Mouse (Mus musculus) liver, embryonic 11.5 days (tissue): ENCODE results near the gene AC134908.4. TPM values are rescaled to one million over a fixed set of nuclear protein-coding genes. Genes with fewer than 3 reads are reported as not detected.

ENCODE experiments used
- ATAC-seq: fragments of 200-750 bp; cut with Nextera tagmentation; replicated peaks from 2 replicates; pipeline ENCODE4 v1.8.0; 2017; ENCODE audit warnings: moderate number of reproducible peaks, mild to moderate bottlenecking, moderate TSS enrichment, moderate library complexity; ENCODE audit not compliant: low FRiP score
- DNase-seq: peaks from one replicate; pipeline ENCODE4 v3.0.0-alpha.2; 2017; ENCODE audit warnings: low spot score
- H3K27ac ChIP-seq: fragments of 300-500 bp; sonication (generic); 2 replicates; pipeline ENCODE4 v1.5.1; 2014; ENCODE audit warnings: mild to moderate bottlenecking, low read depth, low read length, control low read depth
- H3K27me3 ChIP-seq: fragments of 300-500 bp; sonication (generic); replicated peaks from 2 replicates; pipeline ENCODE4 v1.6.1; 2014; ENCODE audit warnings: low read length, mixed read lengths; ENCODE audit not compliant: control insufficient read depth, insufficient read depth
- H3K36me3 ChIP-seq: fragments of 300-500 bp; sonication (generic); 2 replicates; pipeline ENCODE4 v1.6.1; 2014; ENCODE audit warnings: mild to moderate bottlenecking, low read length, moderate library complexity, mixed read lengths; ENCODE audit not compliant: control insufficient read depth, insufficient read depth
- H3K4me1 ChIP-seq: fragments of 300-500 bp; sonication (generic); replicated peaks from 2 replicates; pipeline ENCODE4 v1.6.1; 2014; ENCODE audit warnings: low read length, mixed read lengths; ENCODE audit not compliant: control insufficient read depth, insufficient read depth
- H3K4me2 ChIP-seq: fragments of 300-500 bp; sonication (generic); 2 replicates; pipeline ENCODE4 v1.6.1; 2014; ENCODE audit warnings: mild to moderate bottlenecking, control low read depth, moderate library complexity
- H3K4me3 ChIP-seq: fragments of 300-500 bp; sonication (generic); 2 replicates; pipeline ENCODE4 v1.5.1; 2014; ENCODE audit warnings: low read depth, low read length, control low read depth
- H3K9ac ChIP-seq: fragments of 300-500 bp; sonication (generic); 2 replicates; pipeline ENCODE4 v1.6.1; 2014; ENCODE audit warnings: low read depth, low read length, control low read depth
- H3K9me3 ChIP-seq: fragments of 300-500 bp; sonication (generic); 2 replicates; pipeline ENCODE4 v1.6.1; 2016; ENCODE audit warnings: low read length, inconsistent platforms, mixed read lengths; ENCODE audit not compliant: control insufficient read depth
- WGBS: fragments of 180-500 bp; shearing (Covaris S2); extraction: QIAGEN DNeasy Blood & Tissue Kit; methylation state at CpG from one replicate; pipeline ENCODE4 v1.1.7; 2014; 5-methylcytosine and 5-hydroxymethylcytosine counted together
- polyA plus RNA-seq: library from polyadenylated mRNA; unstranded; fragments of >200 nt; fragmentation: Nextera tagmentation; extraction: Ambion mirVana; gene quantifications from 2 replicates; pipeline ENCODE4 v1.2.1, GENCODE M21; 2014

Gene AC134908.4
- polyA plus RNA-seq, 1 experiment from 2014 or later, result not detected

DNA sequence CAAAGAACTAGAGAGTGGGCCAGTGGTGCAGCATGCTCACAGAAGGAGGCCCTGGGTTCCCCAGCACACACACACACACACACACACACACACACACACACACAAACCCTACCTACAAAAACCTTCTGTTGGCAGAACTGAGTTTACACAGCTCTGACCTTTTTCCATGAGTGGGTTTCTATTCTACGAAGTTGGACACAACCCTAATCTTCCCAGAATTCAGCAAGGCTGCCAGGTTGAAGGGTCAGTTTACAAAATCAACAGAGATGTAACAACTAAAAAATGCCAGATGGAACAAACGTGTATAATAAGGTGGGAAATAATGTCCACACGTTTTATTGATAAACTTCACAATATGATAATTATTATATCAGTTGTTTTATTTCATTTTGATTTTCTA, 37.8 kb downstream of the AC134908.4 start:
- H3K4me3 ChIP-seq, result no peak overlapping the region
- no peaks in the 10 kb centered on the region for H3K9me3 ChIP-seq
- DNase-seq (no peak), ATAC-seq (no peak)
- no peaks in the 10 kb centered on the region for H3K27me3 ChIP-seq
- H3K36me3 ChIP-seq, result no peaks in the 10 kb centered on the region
- H3K9ac ChIP-seq, result no peak overlapping the region
- WGBS, result 62% methylated on average over 3 of the region's 3 CpGs
- no peak overlapping the region for H3K4me2 ChIP-seq
- H3K27ac ChIP-seq, result no peak overlapping the region
- H3K4me1 ChIP-seq, result no peaks in the 10 kb centered on the region

DNA sequence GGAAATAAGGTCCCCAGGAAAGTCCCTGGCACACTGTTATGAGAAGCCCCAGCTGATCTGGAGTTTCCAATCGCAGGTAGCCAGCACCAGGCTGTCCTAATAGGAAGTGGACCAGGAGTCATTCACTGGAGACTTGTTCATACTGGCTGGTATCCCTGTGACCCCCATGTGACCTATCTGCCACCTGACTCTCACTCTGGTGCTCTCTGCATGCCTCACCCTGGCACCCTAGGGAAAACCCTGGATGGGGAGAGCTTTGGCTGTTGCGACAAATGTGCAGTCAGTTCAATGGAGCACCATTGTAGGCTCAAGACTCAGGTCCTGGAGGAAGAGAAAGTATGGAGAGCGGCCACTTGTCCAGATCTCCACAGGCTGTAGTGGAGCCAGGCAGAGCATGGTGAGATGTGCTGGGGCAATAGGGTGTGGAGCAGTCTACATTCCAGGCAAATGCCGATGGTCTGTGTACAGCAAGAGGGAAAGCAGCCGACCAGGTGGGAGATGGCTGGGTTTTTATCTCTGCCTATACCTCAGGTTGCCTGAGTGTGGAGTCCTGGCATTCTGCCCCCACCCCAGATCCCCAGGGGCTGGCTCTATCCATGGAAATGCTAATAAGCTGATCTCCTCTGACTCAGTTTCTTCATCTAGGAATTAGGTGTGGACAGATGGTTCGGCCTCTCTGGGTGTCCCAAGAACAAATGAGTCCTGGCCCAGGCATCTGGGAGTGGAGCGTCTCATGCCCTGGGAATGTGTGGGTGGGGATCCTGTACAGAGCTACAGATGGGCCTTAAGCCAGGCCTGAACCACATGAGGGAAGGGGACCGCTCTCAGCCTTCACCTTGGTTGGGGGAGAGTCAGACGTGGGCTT, 38.8 kb downstream of the AC134908.4 start:
- no peak overlapping the region for H3K4me2 ChIP-seq
- H3K9me3 ChIP-seq, result no peaks in the 10 kb centered on the region
- WGBS, result 68% methylated on average over 9 of the region's 9 CpGs
- H3K27ac ChIP-seq, result no peak overlapping the region
- H3K4me3 ChIP-seq, result no peak overlapping the region
- no peaks in the 10 kb centered on the region for H3K27me3 ChIP-seq
- no peak for ATAC-seq
- DNase-seq, result no peak
- no peak overlapping the region for H3K9ac ChIP-seq
- H3K36me3 ChIP-seq, result no peaks in the 10 kb centered on the region
- no peaks in the 10 kb centered on the region for H3K4me1 ChIP-seq

DNA sequence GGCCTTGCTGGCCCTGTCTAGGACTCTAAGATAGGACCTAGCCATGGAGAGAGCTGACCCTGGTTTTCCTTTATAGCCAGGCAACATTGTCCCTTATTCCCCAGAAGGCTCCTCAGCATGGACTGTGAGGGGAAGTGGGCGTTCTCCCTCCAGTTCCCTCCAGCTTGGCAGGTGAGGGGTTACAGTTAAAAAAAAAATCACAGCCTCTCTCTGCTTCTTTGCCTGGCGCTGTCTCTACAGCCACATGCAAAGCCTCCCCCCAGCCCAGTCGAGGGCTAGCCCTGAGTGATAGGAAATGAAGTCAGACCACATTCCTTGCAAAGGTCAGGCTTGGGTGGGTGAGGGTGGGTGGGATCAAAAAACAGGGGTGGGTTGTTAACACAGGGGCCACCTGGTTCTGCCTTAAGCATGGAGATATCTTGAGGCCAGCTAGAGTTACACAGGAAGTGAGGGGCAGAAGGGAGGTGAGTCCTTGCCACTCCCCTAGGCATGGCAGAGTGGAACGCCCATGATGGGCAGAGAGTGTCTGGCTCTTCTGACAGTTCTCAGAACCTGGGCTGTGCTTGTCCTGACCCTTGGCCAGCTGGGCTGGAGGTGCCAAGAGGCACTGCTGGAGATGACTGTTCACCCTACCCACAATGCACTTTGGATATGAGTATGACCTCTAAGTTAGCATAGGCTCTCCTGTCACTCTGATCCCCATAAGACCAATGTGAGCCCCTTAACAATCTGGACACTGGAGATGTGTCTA, 39.7 kb downstream of the AC134908.4 start:
- Histone ChIP-seq H3K9me3 (no peaks in the 10 kb centered on the region), H3K27me3 (no peaks in the 10 kb centered on the region), H3K27ac (no peak overlapping the region), H3K9ac (no peak overlapping the region), H3K4me3 (no peak overlapping the region), H3K4me2 (no peak overlapping the region), H3K36me3 (no peaks in the 10 kb centered on the region), H3K4me1 (no peaks in the 10 kb centered on the region)
- ATAC-seq (no peak), DNase-seq (no peak)
- 31% methylated on average over 4 of the region's 4 CpGs for WGBS

DNA sequence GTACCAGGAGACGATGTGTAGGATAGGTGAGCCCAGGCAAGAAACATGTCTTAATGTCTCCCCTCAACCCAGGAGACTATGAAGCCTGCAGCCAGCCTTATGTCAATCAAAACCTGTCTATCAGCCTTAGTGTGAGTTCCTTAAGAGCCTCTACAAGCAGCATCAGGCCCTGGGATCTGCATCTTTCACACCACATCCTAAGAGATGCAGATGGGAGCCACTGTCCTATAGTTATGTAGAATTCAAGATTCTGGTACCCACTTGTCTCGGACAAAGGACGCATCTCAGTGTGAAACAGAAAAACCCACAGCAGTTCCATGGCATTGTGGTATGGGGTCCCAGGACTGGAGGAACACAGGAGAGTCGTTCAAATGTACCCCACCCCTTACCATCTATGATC, 40.4 kb downstream of the AC134908.4 start:
- Histone ChIP-seq H3K4me2 (no peak overlapping the region), H3K36me3 (no peaks in the 10 kb centered on the region), H3K27ac (no peak overlapping the region), H3K4me1 (no peaks in the 10 kb centered on the region), H3K9ac (no peak overlapping the region), H3K27me3 (no peaks in the 10 kb centered on the region), H3K4me3 (no peak overlapping the region), H3K9me3 (no peaks in the 10 kb centered on the region)
- DNase-seq (no peak), ATAC-seq (no peak)
- 70% methylated on average over 4 of the region's 4 CpGs for WGBS

DNA sequence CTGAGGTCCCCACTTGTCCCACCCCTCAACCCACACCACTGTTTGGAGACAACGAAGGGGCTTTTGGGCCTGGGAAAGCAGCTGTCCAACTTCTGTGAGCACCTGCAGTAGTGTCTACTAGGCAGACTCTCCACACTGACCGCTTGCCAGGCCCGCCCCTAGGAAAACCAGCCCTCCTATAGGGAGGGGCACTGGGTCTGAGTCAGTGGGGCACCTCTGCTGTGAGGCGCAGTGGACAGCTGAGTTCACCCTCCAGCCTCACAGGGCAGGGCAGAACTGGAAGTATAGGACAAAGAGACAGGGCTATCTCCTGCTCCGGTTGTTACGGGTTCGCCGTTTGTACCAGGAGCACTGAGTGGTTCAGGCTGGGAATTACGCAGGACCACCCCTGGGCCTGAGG, 41.2 kb downstream of the AC134908.4 start, which contains the start of gene Msln:
Msln (minus strand) TSS at position 138 of the 400 bp plus-strand sequence.
- H3K9me3 ChIP-seq, result no peaks in the 10 kb centered on the region
- ATAC-seq (no peak), DNase-seq (no peak)
- H3K4me2 ChIP-seq, result no peak within 1 kb of the TSS
- H3K27me3 ChIP-seq, result no peaks in the 10 kb centered on the region
- no peaks in the 10 kb centered on the region for H3K4me1 ChIP-seq
- WGBS, result 84% methylated on average over 9 of the region's 9 CpGs
- H3K4me3 ChIP-seq, result no peak within 1 kb of the TSS
- no peaks in the 10 kb centered on the region for H3K36me3 ChIP-seq
- H3K27ac ChIP-seq, result no peak within 1 kb of the TSS
- H3K9ac ChIP-seq, result no peak within 1 kb of the TSS

DNA sequence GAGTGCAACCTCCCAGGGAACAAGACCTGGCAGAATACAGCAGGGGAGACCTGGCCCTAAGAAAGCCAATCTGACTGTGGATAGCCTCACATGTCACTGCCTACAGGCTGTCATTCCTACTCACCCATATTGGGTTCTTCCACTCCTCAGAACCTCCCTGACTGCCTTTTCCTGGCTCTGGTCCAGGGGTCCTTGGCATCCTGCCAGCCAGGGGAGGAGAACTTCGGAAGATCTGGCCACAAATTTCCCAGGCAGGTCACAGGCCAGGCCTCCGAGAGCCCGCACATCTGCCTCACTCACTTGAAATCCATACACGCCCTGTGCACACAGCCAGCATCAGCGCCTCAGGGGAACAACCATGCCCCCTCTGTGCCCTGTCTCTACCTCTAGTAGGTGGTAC, 44.0 kb downstream of the AC134908.4 start:
- Histone ChIP-seq H3K27ac (no peak overlapping the region), H3K27me3 (no peaks in the 10 kb centered on the region; the same call in 1 of the 2 replicates), H3K4me3 (no peak overlapping the region), H3K9me3 (no peaks in the 10 kb centered on the region), H3K4me2 (no peak overlapping the region), H3K9ac (no peak overlapping the region), H3K4me1 (no peaks in the 10 kb centered on the region), H3K36me3 (no peaks in the 10 kb centered on the region)
- ATAC-seq (no peak), DNase-seq (no peak)
- 58% methylated on average over 5 of the region's 5 CpGs for WGBS

DNA sequence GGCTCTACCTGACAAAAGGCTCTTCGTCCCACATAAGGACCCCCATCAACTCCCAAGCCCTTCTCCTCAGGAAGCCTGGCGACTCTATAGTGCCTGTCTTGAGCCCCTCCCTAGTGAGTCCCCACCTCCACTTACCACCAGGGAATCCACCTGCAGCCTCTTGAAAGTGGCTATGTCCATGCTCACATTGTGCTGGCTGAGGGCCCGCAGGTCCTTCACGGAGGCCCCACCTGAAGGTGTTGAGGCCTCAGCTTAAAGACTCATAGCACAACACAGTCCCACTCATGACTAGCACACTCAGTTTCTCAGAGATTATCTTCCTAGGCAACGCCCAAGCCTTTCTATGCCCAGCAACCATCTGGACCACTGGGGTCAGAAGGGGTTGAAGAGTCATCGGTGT, 46.1 kb downstream of the AC134908.4 start:
- H3K4me2 ChIP-seq, result no peak overlapping the region
- H3K36me3 ChIP-seq, result no peaks in the 10 kb centered on the region
- no peak overlapping the region for H3K27ac ChIP-seq
- ATAC-seq (no peak), DNase-seq (no peak)
- H3K4me1 ChIP-seq, result no peaks in the 10 kb centered on the region
- no peak overlapping the region for H3K4me3 ChIP-seq
- WGBS, result 75% methylated on average over 6 of the region's 6 CpGs
- H3K9me3 ChIP-seq, result no peaks in the 10 kb centered on the region
- no peaks in the 10 kb centered on the region; the same call in 1 of the 2 replicates for H3K27me3 ChIP-seq
- H3K9ac ChIP-seq, result no peak overlapping the region

DNA sequence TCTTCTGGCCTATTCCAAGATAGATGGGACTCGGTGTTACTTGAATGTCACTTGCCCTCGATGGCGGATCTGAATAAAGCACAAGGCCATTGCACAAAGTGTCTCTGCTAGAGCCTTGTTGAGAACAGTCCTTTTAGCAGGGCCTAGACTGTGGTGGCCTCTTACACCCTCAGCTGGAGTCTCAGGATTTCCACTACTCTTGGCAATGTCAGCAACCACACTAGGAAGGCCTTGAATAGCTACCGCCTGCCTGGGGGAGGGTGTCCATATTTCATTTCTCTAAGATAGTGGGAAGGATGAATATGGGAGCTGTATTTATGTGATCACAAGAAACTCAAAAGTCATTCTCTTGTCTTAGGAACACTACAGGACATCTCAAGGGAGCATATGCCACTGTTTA, 47.2 kb downstream of the AC134908.4 start:
- ATAC-seq (no peak), DNase-seq (no peak)
- H3K9me3 ChIP-seq, result no peaks in the 10 kb centered on the region
- 88% methylated on average over 4 of the region's 4 CpGs for WGBS
- H3K9ac ChIP-seq, result no peak overlapping the region
- no peak overlapping the region for H3K4me2 ChIP-seq
- no peaks in the 10 kb centered on the region for H3K36me3 ChIP-seq
- no peak overlapping the region for H3K27ac ChIP-seq
- H3K4me3 ChIP-seq, result no peak overlapping the region
- H3K27me3 ChIP-seq, result no peaks in the 10 kb centered on the region; the same call in 1 of the 2 replicates
- no peaks in the 10 kb centered on the region for H3K4me1 ChIP-seq
